Mouse (Mus musculus): ENCODE results near the gene Ugt1a2.

DNA sequence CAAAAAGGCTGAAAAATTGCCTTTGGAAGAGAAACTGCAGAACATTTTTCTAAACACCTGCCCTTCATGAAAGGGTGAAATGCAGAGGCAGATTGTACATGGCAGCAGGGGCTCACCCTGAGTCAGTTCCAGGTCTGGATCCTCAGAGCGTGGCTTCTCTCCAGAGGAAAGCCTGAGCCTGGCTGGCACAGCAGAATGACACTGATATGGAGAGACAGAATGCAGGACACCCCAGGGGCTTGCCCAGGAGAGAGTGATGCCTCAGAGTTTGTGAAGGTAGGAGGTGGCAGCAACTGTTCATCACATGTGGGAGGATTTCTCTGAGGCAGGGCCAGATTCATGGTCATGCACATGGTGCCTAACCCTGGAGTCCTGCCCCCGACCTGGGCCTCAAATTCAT lies 405 bp upstream of the Ugt1a2 start:
- TF ChIP-seq GATA1 (IDR thresholded peaks at IDR 0.05; ENCODE audit: borderline replicate concordance, low read length) (no peak), FLI1 (IDR thresholded peaks at IDR 0.05; ENCODE audit: low read length) (no peak)
